Comparison of ENCODE assay signal across 25 mouse cellular contexts in genomic region chr9:81308532-81309191, GRCm38 (mm10).
"Had no signal": no experiment of that assay in that cellular context is flagged by ENCODE, and none has a peak within 500 bp of the region (broad histone marks: within the 10 kb centered on the region; RNA-seq: fewer than 3 reads in every experiment).

No protein-coding gene starts in this region.

- H3K4me3 ChIP-seq: intestine, embryonic 15.5 days; layer of hippocampus, adult 2 months; limb, embryonic 10.5 days; limb, embryonic 13.5 days; liver, embryonic 12.5 days; liver, embryonic 15.5 days; midbrain, embryonic 15.5 days; myocyte; neural tube, embryonic 13.5 days; stomach, embryonic 15.5 days had no signal

- H3K9ac ChIP-seq: intestine, embryonic 15.5 days; limb, embryonic 13.5 days; liver, embryonic 12.5 days; liver, embryonic 15.5 days; midbrain, embryonic 15.5 days; neural tube, embryonic 13.5 days; stomach, embryonic 15.5 days had no signal

- H3K27ac ChIP-seq: intestine, embryonic 15.5 days; kidney, postnatal 0 days; layer of hippocampus, adult 2 months; limb, embryonic 10.5 days; limb, embryonic 13.5 days; liver, embryonic 12.5 days; liver, embryonic 15.5 days; midbrain, embryonic 15.5 days; neural tube, embryonic 13.5 days; stomach, embryonic 15.5 days had no signal

- H3K9me3 ChIP-seq: intestine, embryonic 15.5 days; limb, embryonic 10.5 days; limb, embryonic 13.5 days; liver, embryonic 12.5 days; liver, embryonic 15.5 days; midbrain, embryonic 15.5 days; neural tube, embryonic 13.5 days; stomach, embryonic 15.5 days had no signal

- ATAC-seq: intestine, embryonic 15.5 days; liver, embryonic 12.5 days; midbrain, embryonic 15.5 days had no signal

- H3K36me3 ChIP-seq: intestine, embryonic 15.5 days; limb, embryonic 10.5 days; limb, embryonic 13.5 days; liver, embryonic 12.5 days; liver, embryonic 15.5 days; midbrain, embryonic 15.5 days; neural tube, embryonic 13.5 days; stomach, embryonic 15.5 days had no signal

- DNase-seq: kidney, adult 11 months; kidney, adult 9 months; kidney, postnatal 25 days; layer of hippocampus, adult 9-11 months; liver; lung, adult 18-20 months; lung, postnatal 14 days; lung, postnatal 4 days; right cerebral cortex, adult 18-20 months; right cerebral cortex, postnatal 14 days; right cerebral cortex, postnatal 4 days; thymus, adult 18-20 months; thymus, postnatal 36 days had no signal

- H3K27me3 ChIP-seq: intestine, embryonic 15.5 days; limb, embryonic 13.5 days; liver, embryonic 12.5 days; liver, embryonic 15.5 days; midbrain, embryonic 15.5 days; neural tube, embryonic 13.5 days; stomach, embryonic 15.5 days had no signal

- H3K4me2 ChIP-seq: intestine, embryonic 15.5 days; limb, embryonic 13.5 days; liver, embryonic 12.5 days; liver, embryonic 15.5 days; midbrain, embryonic 11.5 days; midbrain, embryonic 15.5 days; neural tube, embryonic 13.5 days; stomach, embryonic 15.5 days had no signal

- H3K4me1 ChIP-seq: intestine, embryonic 15.5 days; limb, embryonic 10.5 days; limb, embryonic 13.5 days; liver, embryonic 12.5 days; liver, embryonic 15.5 days; midbrain, embryonic 15.5 days; neural tube, embryonic 13.5 days; stomach, embryonic 15.5 days had no signal
